Mouse (Mus musculus): Measurements from ENCODE around the gene Pigw.

GRCm38 (mm10) chr11:84910411-84910810, 30.3 kb upstream of the Pigw start:
- TF ChIP-seq CTCF (IDR thresholded peaks at IDR 0.05; ENCODE audit: borderline replicate concordance, control insufficient read depth, extremely low read depth, insufficient read depth, low read length, poor library complexity) (no peak), POLR2A (IDR thresholded peaks at IDR 0.05; ENCODE audit: control insufficient read depth, extremely low read depth, insufficient read depth, low read length, poor library complexity) (no peak)
